Mouse (Mus musculus) spleen, adult 2 months (tissue): ENCODE measurements around the gene Tmub2.

Experiments
- CTCF ChIP-seq: fragments of 200-500 bp; IDR thresholded peaks from 2 replicates; pipeline ENCODE4 v1.5.1; 2011; ENCODE audit warnings: mild to moderate bottlenecking, inconsistent platforms; ENCODE audit not compliant: insufficient read depth, insufficient read length, insufficient replicate concordance; ENCODE audit errors: extremely low read depth
- POLR2A ChIP-seq: fragments of 200-500 bp; IDR thresholded peaks from 2 replicates; pipeline ENCODE4 v1.6.1; 2011; ENCODE audit warnings: low read depth, low read length, inconsistent platforms

DNA sequence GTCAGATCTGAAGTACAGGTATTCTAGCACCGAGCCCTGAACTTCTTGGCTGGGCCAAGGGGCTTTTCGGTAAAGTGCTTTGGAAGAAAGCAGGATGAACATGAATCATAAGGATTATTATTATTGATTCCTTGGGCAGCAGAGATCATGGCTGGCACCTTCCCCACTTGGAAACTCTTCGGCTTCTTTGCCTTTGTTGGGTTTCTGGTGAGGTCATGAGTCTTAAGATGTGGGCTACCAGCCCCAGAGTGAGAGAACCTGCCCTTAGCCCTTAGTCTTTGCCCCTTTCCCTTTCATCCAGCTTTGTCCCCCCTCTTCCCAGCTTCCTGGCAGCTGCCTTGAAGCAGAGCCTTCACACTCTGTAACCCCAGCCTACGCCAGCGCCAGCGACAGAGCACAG lies 37.2 kb downstream of the Tmub2 start:
- TF ChIP-seq CTCF: no peak
- TF ChIP-seq POLR2A: no peak
